Mouse (Mus musculus) stomach, postnatal 0 days (tissue): ENCODE measurements around the gene Usp50. TPM values are rescaled to one million over a fixed set of nuclear protein-coding genes. Genes with fewer than 3 reads are reported as not detected.

Source experiments
- ATAC-seq: fragments of 200-750 bp; cut with Nextera tagmentation; 2 replicates; pipeline ENCODE4 v1.8.0; 2017; ENCODE audit not compliant: low FRiP score, low TSS enrichment
- DNase-seq: peaks from one replicate; pipeline ENCODE4 v3.0.0-alpha.2; 2016; ENCODE audit warnings: low spot score
- H3K27ac ChIP-seq: fragments of 300-500 bp; sonication (generic); replicated peaks from 2 replicates; pipeline ENCODE4 v1.5.1; 2014; ENCODE audit warnings: mild to moderate bottlenecking, control low read depth
- H3K27me3 ChIP-seq: fragments of 300-500 bp; sonication (generic); 2 replicates; pipeline ENCODE4 v1.6.1; 2014; ENCODE audit warnings: low read length; ENCODE audit not compliant: control insufficient read depth, insufficient read depth
- H3K36me3 ChIP-seq: fragments of 300-500 bp; sonication (generic); 2 replicates; pipeline ENCODE4 v1.6.1; 2014; ENCODE audit warnings: low read length, mixed read lengths; ENCODE audit not compliant: control insufficient read depth, insufficient read depth
- H3K4me1 ChIP-seq: fragments of 300-500 bp; sonication (generic); replicated peaks from 2 replicates; pipeline ENCODE4 v1.6.1; 2014; ENCODE audit warnings: antibody characterized with exemption; ENCODE audit not compliant: control insufficient read depth, insufficient read depth
- H3K4me2 ChIP-seq: fragments of 300-500 bp; sonication (generic); replicated peaks from 2 replicates; pipeline ENCODE4 v1.6.1; 2014; ENCODE audit warnings: low read depth, mild to moderate bottlenecking, control low read depth, moderate library complexity
- H3K4me3 ChIP-seq: fragments of 300-500 bp; sonication (generic); 2 replicates; pipeline ENCODE4 v1.5.1; 2014; ENCODE audit warnings: low read depth, low read length, control low read depth
- H3K9ac ChIP-seq: fragments of 300-500 bp; sonication (generic); 2 replicates; pipeline ENCODE4 v1.6.1; 2014; ENCODE audit warnings: mild to moderate bottlenecking, low read length, control low read depth, mixed read lengths
- H3K9me3 ChIP-seq: fragments of 300-500 bp; sonication (generic); 2 replicates; pipeline ENCODE4 v1.6.1; 2016; ENCODE audit warnings: low read length; ENCODE audit not compliant: control insufficient read depth
- CTCF ChIP-seq: IDR thresholded peaks from 2 replicates; pipeline ENCODE4 v1.5.1; 2016; ENCODE audit warnings: antibody characterized with exemption, low read depth, mild to moderate bottlenecking, moderate library complexity
- EP300 ChIP-seq: optimal IDR thresholded peaks from 2 replicates; pipeline ENCODE3; 2016; ENCODE audit warnings: antibody characterized with exemption
- WGBS: fragments of 180-500 bp; shearing (Covaris S2); extraction: QIAGEN DNeasy Blood & Tissue Kit; methylation state at CpG from one replicate; pipeline ENCODE4 v1.1.7; 2014; 5-methylcytosine and 5-hydroxymethylcytosine counted together
- polyA plus RNA-seq: library from polyadenylated mRNA; unstranded; fragments of >200 nt; fragmentation: Nextera tagmentation; extraction: Ambion mirVana; gene quantifications from 2 replicates; pipeline ENCODE4 v1.2.1, GENCODE M21; 2015

Gene Usp50
- polyA plus RNA-seq, 1 experiment from 2014 or later = 2.1 TPM

DNA sequence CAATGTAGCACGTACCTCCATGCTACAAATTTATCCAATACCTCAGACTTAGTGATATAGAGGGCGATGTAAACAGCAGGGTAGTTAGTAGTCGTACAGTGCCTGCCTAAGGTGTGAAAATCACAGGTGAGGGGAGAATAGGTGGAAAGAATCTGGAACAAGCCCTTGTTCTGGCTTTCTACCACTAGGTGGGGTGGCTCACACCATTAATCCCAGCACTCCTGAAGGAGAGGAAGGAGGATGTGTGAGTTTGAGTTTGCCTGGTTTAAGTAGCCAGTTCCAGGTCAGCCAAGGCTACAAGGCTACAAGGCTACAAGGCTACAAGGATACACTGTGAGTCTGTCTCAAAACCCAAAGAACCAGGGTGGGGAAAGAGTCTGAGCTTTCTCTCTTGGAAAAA lies 12.4 kb upstream of the Usp50 start:
- Histone ChIP-seq H3K27me3 (no peaks in the 10 kb centered on the region), H3K9me3 (no peaks in the 10 kb centered on the region), H3K9ac (no peak overlapping the region), H3K36me3 (peaks cover 34% of the 10 kb centered on the region), H3K4me2 (no peak overlapping the region), H3K27ac (no peak overlapping the region), H3K4me3 (no peak overlapping the region), H3K4me1 (no peaks in the 10 kb centered on the region)
- ATAC-seq (no peak), DNase-seq (no peak)
- peak; percentile 65 for TF ChIP-seq CTCF
- no peak for TF ChIP-seq EP300
- WGBS = 80% methylated on average over 3 of the region's 3 CpGs

DNA sequence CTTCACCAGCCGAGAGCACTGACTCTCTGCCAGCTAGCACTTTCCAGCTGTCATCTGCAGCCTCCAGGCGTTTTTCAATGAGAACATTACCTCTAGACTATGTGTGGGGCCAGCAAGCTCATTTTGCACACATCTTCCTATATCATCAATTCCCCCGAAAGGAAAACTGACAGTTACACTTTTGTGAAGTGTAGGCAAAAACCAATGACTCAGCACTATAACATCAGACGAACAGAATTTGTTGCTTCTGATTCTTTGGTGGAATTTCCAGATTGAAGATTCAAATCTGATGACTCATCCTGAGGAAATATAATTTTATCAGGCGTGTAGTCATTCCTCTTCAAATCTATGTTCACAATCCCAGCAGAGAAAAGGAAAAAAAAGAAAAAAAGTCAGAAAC lies 9.3 kb upstream of the Usp50 start:
- no peak for TF ChIP-seq EP300
- no peak for TF ChIP-seq CTCF
- H3K4me3 ChIP-seq = no peak overlapping the region
- H3K9me3 ChIP-seq = no peaks in the 10 kb centered on the region
- ATAC-seq (no peak), DNase-seq (no peak)
- no peak overlapping the region for H3K4me2 ChIP-seq
- WGBS = 65% methylated on average over 5 of the region's 5 CpGs
- H3K27ac ChIP-seq = no peak overlapping the region
- H3K4me1 ChIP-seq = no peaks in the 10 kb centered on the region; the same call in 1 of the 2 replicates
- H3K27me3 ChIP-seq = no peaks in the 10 kb centered on the region
- H3K36me3 ChIP-seq = peaks cover 27% of the 10 kb centered on the region
- no peak overlapping the region for H3K9ac ChIP-seq

DNA sequence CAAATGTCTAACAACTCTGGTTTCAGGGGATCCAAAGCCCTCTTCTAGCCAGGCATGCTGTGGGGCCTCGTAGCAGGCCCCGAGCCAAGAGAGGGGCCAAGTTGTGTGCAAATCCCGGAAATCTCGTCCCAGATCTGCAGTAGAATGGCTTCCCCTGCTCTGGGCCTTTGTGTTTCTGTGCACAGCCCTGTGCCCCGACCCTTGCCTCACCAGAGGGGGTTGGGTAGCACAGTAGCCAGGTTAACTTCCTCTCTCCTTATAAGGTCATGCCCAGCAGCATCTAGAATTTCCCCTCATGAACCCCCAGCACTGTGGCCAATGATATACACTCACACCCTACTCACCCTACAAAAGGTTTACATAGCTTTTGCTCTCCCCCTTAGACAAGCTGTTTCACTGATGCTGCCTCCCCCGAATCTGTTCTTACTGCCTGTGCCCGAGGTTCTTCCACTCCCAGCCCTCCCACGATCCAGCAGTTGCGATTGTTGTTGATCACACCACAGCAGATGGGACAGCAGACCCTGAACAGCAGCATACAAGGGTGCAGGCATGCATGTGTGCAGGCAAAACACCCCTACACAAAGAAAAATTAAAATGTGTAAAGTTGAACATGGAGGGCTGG lies 4.6 kb upstream of the Usp50 start:
- H3K4me1 ChIP-seq = no peaks in the 10 kb centered on the region; the same call in 1 of the 2 replicates
- ATAC-seq (peak; percentile 65), DNase-seq (peak; percentile 22)
- H3K9ac ChIP-seq = no peak overlapping the region
- H3K4me2 ChIP-seq = no peak overlapping the region
- H3K9me3 ChIP-seq = no peaks in the 10 kb centered on the region
- 22% methylated on average over 9 of the region's 9 CpGs for WGBS
- no peak overlapping the region for H3K4me3 ChIP-seq
- H3K27me3 ChIP-seq = no peaks in the 10 kb centered on the region
- TF ChIP-seq EP300 (no peak), CTCF (no peak)
- H3K27ac ChIP-seq = peak overlapping the region; percentile 49; the same call in 1 of the 2 replicates
- H3K36me3 ChIP-seq = 0 out of 2 replicates have a peak, but pooled peaks cover 4% of the 10 kb centered on the region

DNA sequence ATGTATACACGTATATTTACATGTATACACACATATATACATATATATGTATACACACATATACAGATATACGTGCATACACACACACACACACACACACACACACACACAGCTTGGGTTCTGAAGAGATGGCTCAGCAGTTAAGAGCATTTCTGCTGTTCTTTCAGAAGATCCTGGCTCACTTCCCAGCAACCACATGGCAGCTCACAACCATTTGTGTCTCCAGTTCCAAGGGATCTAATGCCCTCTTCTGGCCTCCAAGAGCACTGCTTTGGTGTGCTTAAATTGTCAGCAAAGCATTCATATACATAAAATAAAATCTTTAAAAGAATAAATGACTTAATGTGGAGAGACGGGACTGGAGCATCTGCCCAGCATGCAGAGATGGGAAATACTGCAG lies 837 bp downstream of the Usp50 start:
- no peaks in the 10 kb centered on the region for H3K9me3 ChIP-seq
- no peak overlapping the region for H3K27ac ChIP-seq
- no peak overlapping the region for H3K4me2 ChIP-seq
- DNase-seq (peak; percentile 41), ATAC-seq (no peak; the same call in 1 of the 2 replicates)
- WGBS = 62% methylated on average over 3 of the region's 3 CpGs
- no peaks in the 10 kb centered on the region; the same call in 1 of the 2 replicates for H3K4me1 ChIP-seq
- TF ChIP-seq CTCF = peak; percentile 76
- no peak for TF ChIP-seq EP300
- H3K4me3 ChIP-seq = no peak overlapping the region
- H3K36me3 ChIP-seq = no peaks in the 10 kb centered on the region
- no peak overlapping the region for H3K9ac ChIP-seq
- H3K27me3 ChIP-seq = no peaks in the 10 kb centered on the region

DNA sequence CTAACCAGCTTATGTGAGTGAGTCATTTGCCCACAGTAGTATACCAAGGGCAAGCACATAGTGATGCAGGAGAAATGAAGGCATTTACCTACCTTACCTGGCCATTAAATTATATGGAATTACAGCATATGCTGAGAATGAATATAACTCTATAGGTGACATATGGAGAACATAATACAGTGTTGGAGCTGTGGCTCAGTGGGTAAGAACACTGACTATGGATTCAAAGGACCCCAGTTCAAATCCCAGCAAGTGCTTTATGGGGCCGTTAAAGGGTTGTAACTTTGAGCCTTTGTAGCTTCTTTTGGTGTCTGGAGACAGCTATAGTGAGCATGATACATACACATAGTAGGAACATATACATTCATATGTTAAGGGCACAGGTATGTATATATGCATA lies 1.8 kb downstream of the Usp50 start:
- no peak for ATAC-seq
- H3K9me3 ChIP-seq = no peaks in the 10 kb centered on the region
- no peak for DNase-seq
- H3K27me3 ChIP-seq = no peaks in the 10 kb centered on the region
- no peak overlapping the region for H3K27ac ChIP-seq
- H3K4me1 ChIP-seq = no peaks in the 10 kb centered on the region
- no peaks in the 10 kb centered on the region for H3K36me3 ChIP-seq
- no peak overlapping the region for H3K9ac ChIP-seq
- TF ChIP-seq CTCF = no peak
- TF ChIP-seq EP300 = no peak
- H3K4me3 ChIP-seq = no peak overlapping the region
- 93% methylated on average over 1 of the region's 1 CpGs for WGBS
- H3K4me2 ChIP-seq = no peak overlapping the region

DNA sequence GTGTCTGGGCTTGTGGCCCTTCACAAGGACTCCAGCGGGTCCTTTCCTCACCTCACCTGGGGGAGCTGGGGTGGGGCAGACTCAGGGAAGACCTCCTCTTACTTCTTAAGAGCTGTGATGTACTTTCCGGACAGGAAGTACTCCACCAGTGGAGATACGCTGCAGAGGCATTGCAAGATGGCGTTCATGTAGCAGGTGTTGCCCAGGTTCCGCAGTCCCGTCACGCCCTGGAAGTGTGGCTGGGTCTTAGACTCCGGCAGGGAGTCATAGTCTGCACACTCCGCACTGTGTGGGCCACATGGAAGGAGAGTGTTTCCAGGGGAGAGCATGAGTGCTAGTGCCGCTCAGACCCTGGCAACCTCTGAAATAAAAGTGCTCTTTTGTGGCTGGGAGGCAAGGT lies 3.0 kb downstream of the Usp50 start:
- no peaks in the 10 kb centered on the region for H3K27me3 ChIP-seq
- H3K9ac ChIP-seq = no peak overlapping the region
- WGBS = 84% methylated on average over 10 of the region's 10 CpGs
- no peaks in the 10 kb centered on the region for H3K36me3 ChIP-seq
- TF ChIP-seq EP300 (no peak), CTCF (no peak)
- no peaks in the 10 kb centered on the region for H3K4me1 ChIP-seq
- H3K9me3 ChIP-seq = no peaks in the 10 kb centered on the region
- no peak for ATAC-seq
- H3K27ac ChIP-seq = no peak overlapping the region
- H3K4me3 ChIP-seq = no peak overlapping the region
- H3K4me2 ChIP-seq = no peak overlapping the region
- no peak for DNase-seq
